Mouse (Mus musculus) heart, embryonic 13.5 days (tissue): ENCODE measurements around the gene 9330182O14Rik. TPM values are rescaled to one million over a fixed set of nuclear protein-coding genes. Genes with fewer than 3 reads are reported as not detected.

Experiments used
- ATAC-seq: fragments of 200-750 bp; cut with Nextera tagmentation; 2 replicates; pipeline ENCODE4 v1.8.0; 2017; ENCODE audit warnings: moderate TSS enrichment; ENCODE audit not compliant: insufficient number of reproducible peaks, low FRiP score, low TSS enrichment; ENCODE audit errors: extremely low read depth
- H3K27ac ChIP-seq: fragments of 300-500 bp; sonication (generic); replicated peaks from 2 replicates; pipeline ENCODE4 v1.5.1; 2015; ENCODE audit warnings: moderate library complexity, mild to moderate bottlenecking, inconsistent platforms
- H3K27me3 ChIP-seq: fragments of 300-500 bp; sonication (generic); replicated peaks from 2 replicates; pipeline ENCODE4 v1.6.1; 2015; ENCODE audit warnings: mild to moderate bottlenecking, inconsistent platforms
- H3K36me3 ChIP-seq: fragments of 300-500 bp; sonication (generic); 2 replicates; pipeline ENCODE4 v1.6.1; 2015; ENCODE audit warnings: mild to moderate bottlenecking, inconsistent platforms
- H3K4me1 ChIP-seq: fragments of 300-500 bp; sonication (generic); 2 replicates; pipeline ENCODE4 v1.6.1; 2015; ENCODE audit warnings: inconsistent platforms
- H3K4me2 ChIP-seq: fragments of 300-500 bp; sonication (generic); 2 replicates; pipeline ENCODE4 v1.6.1; 2015; ENCODE audit warnings: inconsistent platforms, mild to moderate bottlenecking, moderate library complexity
- H3K4me3 ChIP-seq: fragments of 300-500 bp; sonication (generic); 2 replicates; pipeline ENCODE4 v1.5.1; 2015; ENCODE audit warnings: moderate library complexity, mild to moderate bottlenecking, inconsistent platforms
- H3K9ac ChIP-seq: fragments of 300-500 bp; sonication (generic); 2 replicates; pipeline ENCODE4 v1.6.1; 2015; ENCODE audit warnings: inconsistent platforms, mild to moderate bottlenecking, moderate library complexity
- H3K9me3 ChIP-seq: fragments of 300-500 bp; sonication (generic); 2 replicates; pipeline ENCODE4 v1.6.1; 2016; ENCODE audit warnings: inconsistent platforms
- WGBS: fragments of 180-500 bp; shearing (Covaris S2); methylation state at CpG from one replicate; pipeline ENCODE4 v1.1.7; 2015; ENCODE audit warnings: mixed read lengths; 5-methylcytosine and 5-hydroxymethylcytosine counted together
- polyA plus RNA-seq: library from polyadenylated mRNA; unstranded; fragments of >200 nt; fragmentation: Nextera tagmentation; extraction: Ambion mirVana; gene quantifications from 2 replicates; pipeline ENCODE4 v1.2.1, GENCODE M21; 2015

The 9330182O14Rik gene
- polyA plus RNA-seq, 1 experiment from 2014 or later: not detected

GRCm38 (mm10) chr15:40144221-40144620, 10.1 kb downstream of the 9330182O14Rik start:
- H3K9ac ChIP-seq: no peak overlapping the region
- H3K4me2 ChIP-seq: no peak overlapping the region
- H3K27ac ChIP-seq: no peak overlapping the region
- no peak overlapping the region for H3K4me3 ChIP-seq
- 48% methylated on average over 7 of the region's 7 CpGs for WGBS
- H3K27me3 ChIP-seq: no peaks in the 10 kb centered on the region
- no peaks in the 10 kb centered on the region for H3K36me3 ChIP-seq
- no peaks in the 10 kb centered on the region for H3K4me1 ChIP-seq
- no peaks in the 10 kb centered on the region for H3K9me3 ChIP-seq
- ATAC-seq: no peak

DNA sequence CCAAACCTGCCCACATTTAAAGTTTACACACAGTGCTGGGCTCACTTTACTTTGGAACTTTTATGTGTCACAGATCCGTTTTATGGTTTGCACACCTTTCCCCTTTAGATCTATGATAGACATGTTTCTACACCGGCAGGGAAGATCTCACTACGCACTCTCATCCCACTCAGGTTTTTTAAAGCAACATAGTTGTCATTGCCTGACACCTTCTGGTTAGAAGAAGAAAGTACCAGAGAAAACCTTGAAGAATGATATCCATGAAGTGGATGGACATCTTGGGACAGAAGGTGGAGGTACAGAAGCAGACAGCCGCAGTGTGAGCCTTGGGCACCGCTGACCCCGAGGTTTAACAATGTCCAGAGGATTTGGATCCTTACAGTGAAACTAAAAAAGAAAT, 23.5 kb downstream of the 9330182O14Rik start:
- no peak overlapping the region for H3K9ac ChIP-seq
- H3K4me1 ChIP-seq: no peaks in the 10 kb centered on the region
- no peak overlapping the region for H3K4me2 ChIP-seq
- H3K36me3 ChIP-seq: no peaks in the 10 kb centered on the region
- H3K27me3 ChIP-seq: no peaks in the 10 kb centered on the region
- 73% methylated on average over 6 of the region's 6 CpGs for WGBS
- no peak overlapping the region for H3K4me3 ChIP-seq
- H3K27ac ChIP-seq: no peak overlapping the region
- ATAC-seq: no peak
- H3K9me3 ChIP-seq: no peaks in the 10 kb centered on the region

DNA sequence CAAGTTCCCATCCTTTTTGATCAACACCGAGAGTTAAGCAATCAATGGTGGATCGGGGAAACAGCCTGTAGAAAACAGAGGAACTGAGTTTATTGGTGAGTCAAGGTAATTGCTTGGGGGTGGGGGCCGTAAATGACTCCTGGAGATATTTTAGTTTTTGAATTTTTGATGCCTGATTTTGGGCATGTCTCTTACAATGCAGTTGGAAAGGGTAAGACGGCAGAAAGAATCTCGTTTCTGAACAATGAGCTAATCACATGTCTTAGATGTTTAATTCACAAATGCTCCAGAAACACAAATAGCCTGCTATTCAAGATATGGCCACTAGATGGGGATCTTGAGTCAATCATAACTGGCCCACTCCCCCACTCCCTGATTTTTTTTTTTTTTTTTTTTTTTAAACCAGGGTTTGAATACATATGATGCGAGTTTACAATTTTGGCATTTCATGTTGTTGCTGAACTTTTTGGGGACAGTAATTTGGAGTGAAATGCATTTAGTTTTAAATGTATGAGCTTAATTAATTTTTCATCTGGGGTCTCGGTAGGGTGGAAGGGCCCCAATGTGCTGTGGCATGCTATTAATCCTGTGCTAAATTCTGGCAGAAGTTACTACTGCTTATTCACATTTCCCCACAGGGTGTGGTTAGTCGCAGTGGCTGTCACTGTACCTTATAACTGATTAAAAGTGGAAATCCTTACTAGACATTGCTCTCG, 32.6 kb downstream of the 9330182O14Rik start:
- Histone ChIP-seq H3K27ac (0 out of 2 replicates have a peak overlapping the region, but pooled peaks have one; percentile 58), H3K4me3 (no peak overlapping the region), H3K9ac (peak overlapping the region; percentile 37; the same call in 1 of the 2 replicates), H3K27me3 (no peaks in the 10 kb centered on the region), H3K4me2 (peak overlapping the region; percentile 63), H3K4me1 (peaks cover 21% of the 10 kb centered on the region), H3K9me3 (no peaks in the 10 kb centered on the region), H3K36me3 (no peaks in the 10 kb centered on the region)
- no peak for ATAC-seq
- 30% methylated on average over 9 of the region's 9 CpGs for WGBS

- Histone ChIP-seq H3K27me3 (no peaks in the 10 kb centered on the region), H3K4me3 (peak overlapping the region; percentile 30), H3K9ac (peak overlapping the region; percentile 70), H3K9me3 (no peaks in the 10 kb centered on the region), H3K4me2 (peak overlapping the region; percentile 63), H3K36me3 (no peaks in the 10 kb centered on the region), H3K4me1 (peaks cover 21% of the 10 kb centered on the region), H3K27ac (peak overlapping the region; percentile 58; the same call in 1 of the 2 replicates)
- no peak for ATAC-seq
- 54% methylated on average over 26 of the region's 26 CpGs for WGBS
Observed at GRCm38 (mm10) chr15:40167276-40168139, 33.3 kb downstream of the 9330182O14Rik start.

- Histone ChIP-seq H3K27ac (peak overlapping the region; percentile 58; the same call in 1 of the 2 replicates), H3K27me3 (no peaks in the 10 kb centered on the region), H3K9ac (peak overlapping the region; percentile 70; the same call in 1 of the 2 replicates), H3K36me3 (no peaks in the 10 kb centered on the region), H3K9me3 (no peaks in the 10 kb centered on the region), H3K4me2 (peak overlapping the region; percentile 63), H3K4me3 (peak overlapping the region; percentile 30), H3K4me1 (peaks cover 21% of the 10 kb centered on the region)
- no peak for ATAC-seq
- WGBS: 38% methylated on average over 10 of the region's 10 CpGs
Observed at GRCm38 (mm10) chr15:40168140-40168688, 34.0 kb downstream of the 9330182O14Rik start.

DNA sequence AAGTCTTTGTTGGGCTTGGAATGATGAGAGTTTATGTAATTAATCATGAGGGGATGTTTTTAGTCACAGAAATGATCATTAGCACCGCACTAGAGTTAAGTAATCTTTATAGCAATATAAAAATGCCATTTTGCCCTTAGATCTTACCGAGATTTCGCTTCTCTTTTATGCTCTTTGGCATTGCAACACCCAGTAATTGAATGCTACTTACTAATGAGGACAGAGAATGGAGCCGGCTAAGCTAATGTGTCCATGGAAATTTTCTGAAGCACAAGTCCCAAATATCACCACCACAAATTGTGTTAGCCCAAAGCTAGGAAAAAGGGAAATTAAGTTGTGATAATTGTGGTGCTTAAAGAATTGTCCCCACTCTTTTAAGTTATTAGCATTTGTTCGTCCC, 34.9 kb downstream of the 9330182O14Rik start:
- no peak overlapping the region for H3K4me2 ChIP-seq
- H3K36me3 ChIP-seq: no peaks in the 10 kb centered on the region
- no peaks in the 10 kb centered on the region for H3K9me3 ChIP-seq
- no peak for ATAC-seq
- no peaks in the 10 kb centered on the region for H3K27me3 ChIP-seq
- H3K27ac ChIP-seq: no peak overlapping the region
- peaks cover 21% of the 10 kb centered on the region for H3K4me1 ChIP-seq
- no peak overlapping the region for H3K9ac ChIP-seq
- no peak overlapping the region for H3K4me3 ChIP-seq
- WGBS: 84% methylated on average over 5 of the region's 5 CpGs

- no peak; the same call in 1 of the 2 replicates for ATAC-seq
- H3K4me1 ChIP-seq: peaks cover 21% of the 10 kb centered on the region
- H3K4me2 ChIP-seq: 0 out of 2 replicates have a peak overlapping the region, but pooled peaks have one; percentile 20
- H3K27me3 ChIP-seq: no peaks in the 10 kb centered on the region
- no peaks in the 10 kb centered on the region for H3K36me3 ChIP-seq
- H3K9me3 ChIP-seq: no peaks in the 10 kb centered on the region
- H3K4me3 ChIP-seq: no peak overlapping the region
- H3K27ac ChIP-seq: no peak overlapping the region
- H3K9ac ChIP-seq: no peak overlapping the region
- 58% methylated on average over 13 of the region's 13 CpGs for WGBS
Observed at GRCm38 (mm10) chr15:40169705-40170104, 35.5 kb downstream of the 9330182O14Rik start.

DNA sequence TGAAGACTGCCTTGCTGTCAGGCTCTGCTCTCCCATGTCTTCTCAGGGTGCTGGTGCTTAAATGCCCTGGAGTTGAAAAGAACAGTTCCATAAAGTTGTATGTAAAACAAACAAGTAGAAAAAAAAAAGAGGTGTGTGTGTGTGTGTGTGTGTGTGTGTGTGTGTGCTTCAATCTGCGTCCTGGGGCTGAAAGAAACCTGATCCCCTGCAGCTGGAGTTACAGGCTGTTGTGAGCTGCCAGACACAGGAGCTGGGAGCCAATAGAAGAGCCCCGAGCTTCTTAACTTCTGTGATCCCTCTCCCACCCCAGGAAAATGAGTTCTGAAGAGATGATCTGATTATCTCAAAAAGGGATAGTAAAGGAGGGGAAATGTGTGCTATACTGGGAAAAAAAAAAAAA, 45.3 kb downstream of the 9330182O14Rik start:
- H3K9me3 ChIP-seq: no peaks in the 10 kb centered on the region
- H3K9ac ChIP-seq: no peak overlapping the region
- no peaks in the 10 kb centered on the region for H3K36me3 ChIP-seq
- ATAC-seq: no peak
- no peaks in the 10 kb centered on the region for H3K4me1 ChIP-seq
- no peaks in the 10 kb centered on the region for H3K27me3 ChIP-seq
- H3K4me2 ChIP-seq: no peak overlapping the region
- H3K4me3 ChIP-seq: no peak overlapping the region
- 8% methylated on average over 2 of the region's 2 CpGs for WGBS
- H3K27ac ChIP-seq: no peak overlapping the region

DNA sequence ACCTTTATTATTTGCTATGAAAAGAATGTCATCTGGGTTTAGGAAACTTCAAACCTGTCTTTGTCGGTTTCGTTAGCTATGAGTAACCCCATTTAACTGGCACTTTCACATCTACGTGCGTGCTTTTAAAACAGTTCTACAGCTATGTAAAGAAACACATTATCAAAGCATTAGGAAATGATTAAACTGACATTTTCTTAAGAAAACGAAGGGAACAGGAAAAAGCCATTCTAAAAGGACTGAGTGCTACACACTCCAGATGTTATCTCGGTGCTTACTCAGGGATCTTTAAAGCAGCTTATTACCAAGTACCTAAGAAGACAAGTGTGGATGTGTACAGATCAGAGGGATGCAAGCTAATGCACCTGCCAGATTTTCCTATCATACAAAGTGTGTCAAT, 52.9 kb downstream of the 9330182O14Rik start:
- no peaks in the 10 kb centered on the region for H3K4me1 ChIP-seq
- H3K9me3 ChIP-seq: no peaks in the 10 kb centered on the region
- ATAC-seq: no peak
- H3K4me3 ChIP-seq: no peak overlapping the region
- H3K27ac ChIP-seq: no peak overlapping the region
- WGBS: 61% methylated on average over 6 of the region's 6 CpGs
- H3K27me3 ChIP-seq: no peaks in the 10 kb centered on the region
- no peak overlapping the region for H3K4me2 ChIP-seq
- H3K36me3 ChIP-seq: no peaks in the 10 kb centered on the region
- no peak overlapping the region for H3K9ac ChIP-seq
